Mouse (Mus musculus) urinary bladder, adult 2 months (tissue): ENCODE results near the gene Dnajc19. TPM values are rescaled to one million over a fixed set of nuclear protein-coding genes. Genes with fewer than 3 reads are reported as not detected.

Experiments
- DNase-seq: peaks from one replicate; pipeline ENCODE4 v3.0.0; 2022; ENCODE audit warnings: low spot score
- polyA plus RNA-seq: library from polyadenylated mRNA; depleted of rRNA; stranded (reverse); fragments of >200 nt; gene quantifications from 2 replicates; pipeline ENCODE4 v1.2.3, GENCODE M21; 2012; rRNA removed

Gene Dnajc19
- polyA plus RNA-seq, 1 experiment = 94.8 TPM

DNA sequence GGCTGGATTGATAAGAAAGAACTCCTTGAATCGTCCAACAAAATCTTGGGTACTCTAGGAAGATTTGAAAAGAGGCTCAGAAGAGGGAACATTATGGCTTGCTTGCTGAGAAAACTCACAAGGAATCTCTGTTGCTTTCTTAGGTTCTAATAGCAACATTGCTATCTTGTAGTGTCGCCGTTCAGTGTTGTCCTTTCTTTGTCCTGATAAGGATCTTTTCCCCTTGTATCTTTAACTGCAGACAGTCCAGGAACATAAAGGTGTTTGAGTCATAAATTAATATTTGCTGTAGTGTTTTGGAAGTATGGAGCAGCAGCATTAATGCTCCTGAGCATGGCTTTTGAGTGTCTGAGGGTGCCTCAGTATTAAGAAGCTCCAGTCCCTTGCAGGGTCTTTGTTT lies 50.5 kb downstream of the Dnajc19 start:
- no peak for DNase-seq

DNA sequence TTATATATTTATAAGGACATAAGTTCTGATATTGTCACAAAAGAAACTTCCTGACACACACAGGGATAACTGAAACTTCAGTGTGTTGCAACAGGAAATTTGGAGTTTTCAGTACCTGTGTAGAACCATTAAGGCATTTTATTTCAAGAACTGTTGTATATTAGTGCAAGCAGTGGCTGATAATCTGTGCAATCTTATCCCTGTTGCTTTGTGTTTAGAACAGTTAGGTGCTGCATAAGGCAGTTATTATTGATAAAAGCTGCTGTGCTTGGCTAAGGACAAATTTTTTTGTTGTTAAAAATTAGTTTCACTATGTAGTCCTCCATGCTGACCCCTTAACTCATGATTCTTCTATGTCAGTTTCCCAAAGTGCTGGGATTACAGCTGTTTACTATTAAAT lies 52.2 kb downstream of the Dnajc19 start:
- DNase-seq = no peak

DNA sequence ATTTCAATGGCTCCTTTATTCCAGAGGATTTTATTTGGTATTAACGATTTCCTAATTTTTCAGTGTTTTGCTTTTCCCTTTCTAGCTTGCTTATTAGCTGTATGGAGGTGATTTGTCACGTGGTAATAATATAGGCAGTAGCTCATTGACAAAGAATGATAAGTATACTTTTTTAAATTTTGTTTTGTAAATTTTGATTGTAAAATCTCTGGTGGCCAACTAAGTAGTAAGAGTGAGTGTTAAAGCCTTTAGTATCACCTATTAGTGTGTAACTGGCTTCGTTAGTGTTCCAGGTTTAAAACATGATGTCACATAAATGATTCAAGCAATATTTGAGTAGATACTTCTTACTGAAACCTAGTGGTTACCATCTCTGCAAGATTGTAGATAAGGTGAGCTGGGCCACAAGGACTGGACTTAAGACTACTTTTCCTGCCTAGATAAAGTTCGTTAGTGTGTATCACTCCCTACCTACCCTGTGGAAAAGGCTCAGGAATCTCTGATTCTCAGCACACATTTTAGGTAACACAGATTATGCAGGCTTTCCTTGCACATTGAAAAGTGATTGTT lies 59.8 kb downstream of the Dnajc19 start:
- no peak for DNase-seq

DNA sequence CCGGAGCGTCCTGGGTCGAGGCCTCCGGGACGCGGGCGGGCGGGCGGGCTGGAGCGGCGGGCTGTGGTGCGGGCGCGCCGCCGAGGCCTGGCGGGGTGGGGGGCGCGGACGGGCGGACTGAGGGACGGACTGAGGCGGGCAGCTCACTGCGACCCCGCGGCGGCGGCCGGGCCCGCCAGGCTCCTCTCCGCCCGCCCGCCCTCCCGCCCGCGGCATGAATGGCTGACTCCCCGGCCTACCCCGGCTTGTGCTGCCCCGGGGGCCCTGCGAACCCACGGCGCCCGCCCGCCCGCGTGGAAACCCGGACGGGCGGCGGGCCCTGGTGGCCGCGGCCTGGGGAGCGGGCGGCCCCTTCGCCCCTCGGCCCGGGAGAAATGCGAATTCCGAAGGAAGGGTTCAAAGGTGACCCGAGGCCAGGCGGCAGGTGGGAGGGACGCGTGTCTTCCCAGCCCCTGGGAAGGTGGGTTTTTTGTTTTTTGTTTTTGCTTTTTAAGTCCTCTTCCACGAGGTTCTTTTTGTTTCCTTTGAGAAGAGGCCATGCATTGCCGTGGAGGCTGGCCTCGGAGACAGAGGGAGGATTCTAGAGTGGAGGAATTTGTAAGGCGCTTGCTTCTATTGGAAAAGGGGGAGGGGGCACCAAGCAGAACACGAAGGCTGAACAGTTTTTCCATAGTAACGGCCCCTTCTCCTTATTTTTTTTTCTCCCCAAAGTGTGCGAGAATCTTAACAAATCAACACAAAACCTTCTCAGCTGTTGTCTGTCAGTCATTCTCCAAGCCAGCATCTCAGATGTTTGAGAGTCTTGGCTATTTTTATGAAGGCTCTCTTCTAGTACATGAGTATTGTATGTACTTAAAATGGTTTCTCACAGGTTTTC lies 60.5 kb downstream of the Dnajc19 start:
- DNase-seq = no peak

DNA sequence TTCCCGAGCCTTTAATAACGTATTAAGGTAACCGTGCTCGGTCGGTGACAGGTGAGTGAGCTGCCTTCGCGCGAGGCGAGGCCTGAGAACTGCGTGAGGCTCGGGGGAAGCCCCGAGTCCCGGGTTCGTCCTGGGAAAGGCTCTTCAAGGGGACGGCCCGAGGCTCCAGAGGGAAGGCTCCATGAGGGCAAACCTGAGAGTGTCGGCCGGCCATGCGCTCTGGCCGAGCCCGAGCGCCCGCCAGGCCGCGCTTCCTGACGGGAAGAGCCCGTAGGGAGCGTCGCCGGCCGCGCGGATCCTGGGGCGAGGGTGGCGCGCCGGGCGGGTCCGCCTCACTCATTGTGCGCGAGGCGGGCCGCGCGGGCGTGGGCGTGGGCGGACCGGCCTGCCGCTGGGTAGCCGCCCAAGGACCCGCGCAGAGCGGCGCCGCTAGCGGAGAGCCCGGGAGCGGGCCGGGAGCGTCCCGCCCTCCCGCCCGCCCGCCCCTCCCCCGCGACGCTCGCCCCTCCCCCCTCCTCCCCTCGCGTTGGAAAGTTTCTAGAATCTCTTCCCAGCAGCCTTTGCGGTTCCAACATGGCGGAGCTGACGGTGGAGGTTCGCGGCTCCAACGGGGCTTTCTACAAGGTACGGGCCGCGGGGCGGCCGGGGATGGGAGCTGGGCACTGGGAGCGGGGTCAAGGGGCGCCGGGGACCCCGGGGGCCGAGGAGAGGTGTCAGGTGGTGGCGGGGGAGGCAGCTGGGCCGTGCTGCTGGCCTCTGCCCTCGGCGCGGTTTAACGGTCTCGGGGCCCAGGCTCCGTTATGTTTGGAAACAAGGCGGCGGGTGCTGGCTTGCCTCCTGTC lies 61.4 kb downstream of the Dnajc19 start, which contains the start of gene Fxr1:
Gene Fxr1, plus strand, starts transcription at position 404 of the 842 bp plus-strand sequence.
- peak; percentile 77 for DNase-seq

DNA sequence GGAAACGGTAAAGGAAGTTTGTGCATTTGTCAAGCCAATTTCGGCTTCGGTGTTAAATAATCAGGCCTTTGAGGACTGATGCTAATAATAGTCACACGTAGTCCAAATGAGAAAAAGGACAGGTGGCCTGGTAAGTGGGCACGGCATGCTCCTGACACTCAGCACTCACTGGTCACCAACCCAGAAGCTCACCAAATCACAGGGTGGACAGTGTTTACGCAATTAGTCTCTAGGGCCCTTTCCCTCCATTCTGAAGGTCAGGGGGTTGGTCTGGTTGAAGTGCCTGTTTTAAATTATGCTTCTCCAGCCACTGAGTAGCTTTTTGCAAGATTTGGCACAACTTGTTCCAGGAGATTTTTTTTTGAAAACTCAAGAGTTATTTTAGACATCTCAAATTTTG lies 72.9 kb downstream of the Dnajc19 start:
- DNase-seq = no peak

DNA sequence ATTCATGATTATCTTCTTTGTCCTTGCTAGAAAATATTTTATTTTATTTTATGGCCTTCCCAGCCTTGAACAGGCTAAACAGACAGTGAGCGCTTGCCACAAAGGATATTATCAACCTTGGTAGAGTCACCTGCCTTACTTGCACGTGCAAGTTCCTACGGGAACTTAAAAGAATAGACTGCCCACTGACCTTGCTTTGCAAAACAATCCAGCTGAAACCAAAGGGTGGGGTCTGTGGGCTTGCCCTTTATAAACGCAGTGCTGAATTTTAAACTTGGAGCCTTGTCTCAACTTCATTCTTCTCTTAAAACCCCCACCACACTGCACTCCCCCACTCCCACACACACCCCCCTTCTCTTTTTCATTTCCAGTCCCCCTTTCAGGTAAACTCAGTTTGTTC lies 73.5 kb downstream of the Dnajc19 start:
- no peak for DNase-seq

DNA sequence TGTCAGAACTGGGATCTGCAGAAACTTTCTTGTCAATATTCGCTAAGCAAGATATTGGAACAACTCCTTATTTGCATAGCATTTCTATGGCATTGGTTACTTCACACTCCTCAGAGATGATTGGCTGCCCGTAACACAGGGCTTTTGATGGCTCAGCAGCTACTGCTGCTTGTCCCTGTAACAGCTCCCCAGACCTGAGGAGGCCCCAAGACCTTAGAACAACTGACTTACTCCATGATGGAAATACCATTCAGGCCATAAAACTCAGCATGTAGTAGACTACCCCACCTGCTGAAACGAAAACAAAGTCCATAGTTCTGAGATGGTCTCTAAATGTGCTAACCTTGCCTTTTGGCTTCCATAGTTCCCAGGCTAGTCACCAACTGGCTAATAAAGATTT lies 74.3 kb downstream of the Dnajc19 start:
- DNase-seq = no peak

DNA sequence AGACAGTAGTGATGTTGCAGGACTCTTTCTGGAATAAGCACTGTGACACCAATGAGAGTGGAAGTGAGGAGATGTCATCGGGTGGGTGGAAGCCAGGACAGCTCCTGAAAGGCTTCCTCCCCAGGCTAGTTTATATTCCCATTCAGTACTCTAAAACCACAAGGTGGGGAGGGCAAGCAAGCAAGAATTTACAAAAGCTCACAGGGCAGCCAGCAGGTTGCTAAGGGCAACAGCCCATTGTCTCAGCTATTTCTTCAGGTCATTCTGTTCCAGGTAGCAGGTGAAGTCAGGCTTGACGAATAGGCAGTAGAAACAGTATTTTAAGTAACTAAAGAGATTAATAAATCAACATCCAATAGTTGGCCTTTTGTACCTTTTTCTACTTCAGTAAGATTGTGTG lies 74.8 kb downstream of the Dnajc19 start:
- DNase-seq = no peak

Other genes starting within 250 kb of the Dnajc19 start
- gene Ccdc39, start 237.0 kb downstream of the Dnajc19 start, polyA plus RNA-seq = 5.1 and 7.0 TPM in 2 replicates
- gene Fxr1, start 61.4 kb downstream of the Dnajc19 start, polyA plus RNA-seq = 52.3 and 58.3 TPM in 2 replicates